Mouse (Mus musculus): ENCODE data around the gene Jup.

Jup gene

DNA sequence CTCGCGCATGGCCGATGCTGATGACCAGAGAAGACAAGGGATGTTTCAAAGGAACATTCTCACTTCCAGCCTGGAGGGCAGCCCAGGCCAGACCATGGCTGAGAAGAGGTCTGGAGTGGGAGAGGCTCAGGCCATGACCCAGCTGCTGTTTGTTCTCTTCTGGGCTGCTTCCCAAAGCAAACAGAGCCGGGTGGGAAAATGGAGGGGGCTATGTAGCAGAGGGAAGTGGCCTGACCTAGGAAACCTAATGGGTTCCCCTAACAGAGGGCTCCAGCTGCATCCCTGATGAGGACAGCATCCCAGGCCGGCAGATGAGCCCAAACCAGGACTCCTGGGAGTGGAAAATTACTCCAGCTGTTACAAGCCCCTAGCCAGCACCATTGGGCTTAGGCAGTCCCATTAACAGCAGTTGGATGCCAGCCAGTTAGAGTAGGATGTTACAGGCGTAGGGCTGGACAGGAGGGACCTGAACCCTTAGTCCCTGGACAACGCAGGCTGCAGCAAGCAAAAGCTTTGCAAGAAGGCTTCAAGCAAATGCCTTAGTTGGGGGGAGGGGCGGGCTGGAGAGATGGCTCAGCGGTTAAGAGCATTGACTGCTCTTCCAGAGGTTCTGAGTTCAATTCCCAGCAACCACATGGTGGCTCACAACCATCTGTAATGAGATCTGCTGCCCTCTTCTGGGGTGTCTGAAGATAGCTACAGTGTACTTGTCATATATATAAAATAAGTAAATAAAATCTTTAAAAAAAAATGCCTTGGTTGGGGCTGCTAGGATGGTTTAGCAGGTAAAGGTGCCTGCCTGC lies 6.3 kb downstream of the Jup start:
- in situ Hi-C loops (cut with MseI, MboI), result no loop called here

DNA sequence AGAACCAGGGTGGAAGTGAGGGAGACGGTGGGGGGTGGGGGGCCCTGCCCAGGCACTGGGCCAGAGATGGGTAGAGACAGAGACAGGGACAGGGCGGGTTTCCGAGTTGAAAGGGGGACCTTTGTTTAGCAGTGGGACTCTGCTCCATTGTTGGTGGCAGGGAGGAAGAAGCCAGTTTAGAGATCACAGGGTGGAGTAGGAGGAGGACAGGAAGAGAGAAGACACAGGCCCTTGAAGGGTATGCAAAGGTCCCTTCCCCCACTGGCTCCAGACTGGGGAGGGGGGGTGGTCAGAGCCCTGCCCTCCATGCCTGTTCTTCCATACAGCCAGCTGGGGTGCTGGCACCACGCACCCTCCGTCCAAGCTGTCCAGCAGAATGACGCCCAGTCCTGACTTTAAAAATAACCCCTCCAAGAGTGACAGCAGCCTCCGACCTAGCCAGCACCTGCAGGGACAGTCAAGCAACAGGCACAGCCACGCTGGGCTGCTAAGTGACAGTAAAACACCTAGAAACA lies 7.6 kb downstream of the Jup start:
- in situ Hi-C loops (cut with MseI, MboI), result no loop called here

DNA sequence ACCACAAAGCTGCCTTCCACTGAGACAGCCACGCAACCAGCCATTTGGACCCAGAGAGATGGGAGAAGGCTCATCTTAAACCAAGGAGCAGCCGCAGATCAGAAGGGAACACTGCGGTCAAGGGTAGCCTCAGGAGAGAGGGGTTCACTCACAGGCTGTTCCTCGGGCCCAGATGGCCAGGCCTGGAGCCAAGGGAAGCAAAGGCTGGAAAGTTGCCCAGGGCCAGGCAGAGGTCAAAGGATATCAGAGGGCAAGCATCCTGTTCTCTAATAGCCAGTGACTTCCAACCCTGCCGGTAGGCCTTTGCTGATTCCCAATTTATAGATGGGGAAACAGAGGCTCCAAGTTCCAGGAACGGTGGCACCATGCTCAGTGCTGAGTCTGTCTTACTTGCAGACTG lies 9.0 kb downstream of the Jup start:
- in situ Hi-C loops (cut with MseI, MboI), result no loop called here

DNA sequence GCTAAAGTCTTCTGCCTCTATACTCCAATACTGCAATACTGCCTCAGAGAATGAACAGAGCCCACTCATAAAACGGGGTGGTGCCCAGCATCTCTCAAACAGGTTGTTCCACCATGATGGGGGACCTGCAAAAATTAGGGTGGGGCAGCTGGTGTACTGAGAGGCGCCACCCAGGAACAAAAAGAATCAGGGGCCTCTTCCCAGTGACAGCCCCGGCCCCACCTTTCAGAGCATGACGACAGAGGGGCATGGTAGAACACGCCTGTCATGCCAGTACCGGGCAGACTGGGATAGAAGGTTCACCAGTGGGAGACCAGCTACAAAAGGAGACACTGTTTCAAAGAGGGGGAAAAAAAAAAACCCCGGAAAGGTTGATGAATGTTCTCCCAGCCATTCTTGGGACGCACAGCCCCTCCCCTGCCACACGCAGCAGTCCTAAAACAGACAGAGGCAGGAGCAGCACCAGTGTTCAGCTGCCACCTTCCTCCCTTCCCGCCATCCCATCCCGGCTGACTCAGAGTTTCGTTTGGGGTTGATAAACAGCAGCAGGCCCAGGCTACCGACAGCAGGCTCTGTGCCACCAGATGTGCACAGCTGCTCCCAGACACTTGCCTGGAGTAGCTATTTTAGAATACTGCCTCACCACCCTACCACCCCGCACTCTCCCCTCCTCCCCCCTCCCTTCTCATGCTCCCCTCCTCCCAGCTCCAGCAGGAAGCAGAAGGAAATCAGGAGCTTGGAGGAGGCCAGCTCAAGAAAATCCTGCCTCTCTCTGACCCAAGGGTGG lies 9.8 kb downstream of the Jup start:
- in situ Hi-C loops (cut with MseI, MboI), result no loop called here

DNA sequence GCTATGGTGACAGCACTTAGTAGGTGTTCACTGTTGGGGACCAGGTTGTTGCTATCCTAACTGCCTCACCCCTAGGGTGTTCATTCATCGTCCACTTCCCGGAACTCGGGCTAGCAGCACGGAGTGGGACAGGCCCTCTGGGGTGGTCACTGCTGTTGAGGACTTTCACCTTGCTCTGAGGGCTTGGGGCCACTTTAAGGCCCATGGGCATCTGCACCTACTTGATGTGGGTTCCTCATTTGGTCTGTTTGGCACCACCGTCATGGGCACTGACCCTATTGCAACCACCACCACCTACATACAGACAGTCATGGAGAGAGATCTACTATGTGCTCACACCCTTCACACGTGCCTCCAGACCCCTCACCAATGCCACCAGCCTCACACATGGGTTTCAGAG lies 10.5 kb downstream of the Jup start:
- in situ Hi-C loops (cut with MseI, MboI), result no loop called here

DNA sequence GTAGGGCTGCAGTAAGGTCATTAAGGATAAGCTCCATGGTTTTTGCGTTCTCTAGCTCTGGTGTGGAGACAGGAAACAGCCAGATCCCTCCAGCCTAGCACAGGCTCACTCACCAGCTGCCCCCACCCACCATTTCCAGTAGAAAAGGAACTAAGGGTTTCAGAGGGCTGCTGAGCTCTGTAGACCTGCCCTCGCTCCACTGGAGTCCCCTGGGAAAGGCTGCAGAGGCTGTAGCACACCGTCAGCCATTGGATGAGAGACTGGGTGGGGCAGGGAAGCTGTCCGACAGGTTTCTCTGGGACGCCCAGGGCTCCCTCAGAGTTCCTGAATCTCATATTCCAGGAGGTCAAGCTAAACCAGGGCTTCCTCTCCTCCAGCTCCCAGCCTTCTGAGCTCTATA lies 11.0 kb downstream of the Jup start:
- in situ Hi-C loops (cut with MseI, MboI), result no loop called here

DNA sequence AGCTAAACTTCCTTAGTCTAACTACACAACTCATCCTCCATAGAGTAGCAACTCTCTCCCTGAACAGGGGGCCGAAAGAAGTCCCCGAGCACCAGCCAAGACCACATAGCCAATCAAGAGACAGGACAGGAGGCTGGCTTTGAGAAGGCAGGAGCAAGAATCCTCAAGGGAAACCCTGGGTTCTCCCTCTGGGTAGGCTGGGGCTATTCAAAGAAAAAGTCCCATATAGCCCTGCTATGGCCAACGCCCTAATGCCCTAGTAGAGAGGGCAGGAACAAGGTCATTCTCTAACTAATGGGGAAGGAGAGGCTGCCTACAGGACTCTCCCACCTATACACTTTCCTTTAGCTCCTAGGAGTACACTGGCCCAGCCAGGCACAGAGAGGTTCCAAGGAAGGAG lies 12.5 kb downstream of the Jup start:
- in situ Hi-C loops (cut with MseI, MboI), result no loop called here

DNA sequence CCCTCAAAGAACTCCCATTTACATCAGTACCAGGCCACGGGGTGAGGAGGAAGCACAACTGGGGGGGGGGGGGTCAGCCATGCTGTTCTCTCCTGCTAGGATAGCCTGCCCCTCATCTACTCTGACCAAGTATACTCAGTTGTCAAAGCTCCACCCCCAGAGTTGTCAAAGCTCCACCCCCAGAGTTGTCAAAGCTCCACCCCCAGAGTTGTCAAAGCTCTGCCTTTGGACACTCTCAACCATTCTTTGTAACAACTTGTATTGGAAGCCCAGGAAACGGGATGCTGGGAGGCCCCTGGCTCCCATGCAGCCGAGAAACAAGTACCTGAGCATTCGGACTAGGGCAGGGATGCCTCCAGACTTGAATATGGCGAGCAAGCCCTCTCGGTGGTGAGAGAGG lies 14.9 kb downstream of the Jup start:
- in situ Hi-C loops (cut with MseI, MboI), result no loop called here

DNA sequence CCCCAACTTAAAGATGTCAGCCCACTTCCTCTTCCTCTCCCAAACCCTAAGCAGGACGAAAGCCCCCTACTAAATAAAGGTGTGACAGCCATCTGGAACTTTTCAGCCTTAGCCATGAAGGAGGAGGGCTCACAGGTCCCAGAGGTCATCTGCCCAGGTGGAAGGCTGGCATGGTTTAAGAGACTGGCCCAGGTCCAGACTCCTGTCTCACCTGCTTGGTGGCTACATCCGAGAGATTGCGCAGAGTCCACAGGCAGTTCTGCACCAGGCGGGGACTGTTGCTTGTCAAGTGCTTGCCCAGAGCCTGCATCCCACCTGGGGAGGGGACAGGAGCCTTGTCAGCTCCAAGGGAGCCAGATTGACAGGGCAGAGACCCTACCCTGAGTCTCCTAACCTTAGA lies 18.3 kb downstream of the Jup start:
- in situ Hi-C loops (cut with MseI, MboI), result no loop called here

DNA sequence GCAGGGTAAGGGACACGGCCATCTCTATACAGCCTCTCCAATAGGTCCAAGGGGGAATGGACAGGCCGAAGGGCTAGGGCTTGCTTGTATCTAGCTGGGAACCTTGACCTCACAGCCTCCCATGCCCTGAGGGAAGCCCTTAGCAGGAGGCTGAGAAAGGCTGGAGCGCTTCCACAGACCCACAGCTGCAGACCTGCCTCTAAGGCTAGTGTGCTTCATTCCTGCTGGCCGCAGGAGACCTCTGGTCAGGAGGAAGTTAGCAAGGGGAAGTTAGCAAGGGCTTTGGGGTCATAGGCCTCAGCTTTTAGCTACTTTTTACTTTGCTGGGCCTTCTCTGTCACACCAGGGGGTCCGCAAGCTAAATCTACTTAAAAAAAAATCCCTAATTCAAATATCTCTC lies 19.1 kb downstream of the Jup start:
- in situ Hi-C loops (cut with MseI, MboI), result no loop called here

DNA sequence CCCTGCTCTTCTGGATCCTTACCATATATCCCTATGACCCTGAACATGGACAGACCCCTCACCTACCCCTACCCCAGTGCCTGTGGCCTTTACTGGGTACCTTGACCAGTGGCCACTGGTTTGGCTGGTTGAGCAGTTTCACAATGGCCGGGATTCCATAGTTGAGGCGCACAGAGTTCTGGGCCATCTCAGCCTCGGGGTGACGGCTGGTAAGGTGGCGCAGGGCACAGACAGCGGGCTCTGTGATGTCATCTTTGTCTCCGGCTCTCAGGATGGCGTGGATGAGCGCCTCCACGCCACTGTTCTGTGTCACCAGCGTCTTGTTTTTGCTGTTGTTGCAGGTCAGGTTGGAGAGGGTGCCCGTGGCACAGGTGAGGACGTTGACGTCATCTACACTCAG lies 19.6 kb downstream of the Jup start:
- in situ Hi-C loops (cut with MseI, MboI), result no loop called here

DNA sequence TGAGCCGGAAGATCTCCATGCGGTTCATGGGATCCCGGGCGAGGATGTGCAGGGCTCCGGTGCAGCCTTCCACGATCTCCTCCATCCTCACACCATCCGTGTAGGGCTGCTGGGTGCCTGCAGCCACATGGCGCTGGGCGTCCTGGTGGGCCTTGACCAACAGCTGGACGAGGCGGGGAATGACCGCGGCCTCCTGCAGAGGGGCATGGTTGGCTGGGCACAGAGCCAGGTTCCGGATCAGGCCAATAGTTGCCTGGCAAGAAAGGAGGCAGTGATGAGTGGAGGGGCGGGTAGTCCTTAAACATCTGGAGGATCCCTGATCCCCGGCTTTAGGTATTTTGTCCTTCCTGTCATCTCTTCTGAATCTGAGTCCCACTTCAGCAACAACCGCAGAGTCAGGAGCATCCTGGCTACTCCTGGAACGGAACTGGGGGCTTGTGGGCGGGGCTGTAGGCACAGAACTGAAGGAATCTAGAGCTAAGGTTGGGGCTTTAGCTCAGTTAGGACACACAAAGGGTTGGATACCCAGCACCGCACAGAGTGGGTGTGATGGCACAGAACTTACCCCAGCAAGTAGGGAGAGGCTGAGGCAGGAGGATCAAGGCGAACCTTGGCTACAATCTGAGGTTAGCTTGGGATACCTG lies 20.7 kb downstream of the Jup start:
- in situ Hi-C loops (cut with MseI, MboI), result no loop called here

DNA sequence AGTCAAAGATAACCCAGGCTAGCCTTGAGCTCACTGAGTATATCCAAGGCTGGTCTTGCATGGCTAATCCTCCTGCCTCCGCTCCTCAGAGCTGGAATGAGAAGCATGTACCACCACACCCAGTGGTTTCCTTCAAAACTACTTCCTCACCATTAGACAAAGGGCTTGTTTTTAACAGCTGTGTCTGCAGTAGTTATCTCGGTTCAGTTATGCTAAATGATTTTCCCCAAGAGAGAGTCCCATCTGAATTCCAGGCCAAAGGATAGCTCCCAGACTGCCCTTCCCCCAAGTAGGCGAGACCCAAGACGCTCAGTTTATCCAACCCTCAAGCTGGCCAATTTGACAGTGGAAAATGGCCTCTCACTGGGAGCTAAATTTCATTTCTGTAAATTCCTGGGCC lies 21.6 kb downstream of the Jup start:
- in situ Hi-C loops (cut with MseI, MboI), result no loop called here

DNA sequence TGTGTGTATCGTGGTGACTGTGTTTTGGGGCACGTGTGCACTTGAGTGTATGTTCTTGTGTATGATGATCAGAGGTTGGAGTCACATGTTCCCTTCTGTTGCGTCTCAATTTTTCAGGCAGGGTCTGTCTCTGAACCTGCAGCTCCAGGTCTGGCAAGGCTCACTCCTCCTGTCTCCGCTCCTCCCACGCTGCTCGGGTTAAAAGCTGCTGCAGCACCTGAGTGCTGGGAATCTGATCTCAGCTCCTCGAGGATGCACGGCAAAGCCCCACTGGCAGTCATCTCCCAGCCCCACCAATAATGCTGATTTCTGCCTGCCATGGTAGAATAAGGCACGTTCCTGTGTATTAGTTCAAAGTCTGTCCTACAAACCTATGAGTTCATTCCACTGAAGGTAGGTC lies 22.4 kb downstream of the Jup start:
- in situ Hi-C loops (cut with MseI, MboI), result no loop called here

DNA sequence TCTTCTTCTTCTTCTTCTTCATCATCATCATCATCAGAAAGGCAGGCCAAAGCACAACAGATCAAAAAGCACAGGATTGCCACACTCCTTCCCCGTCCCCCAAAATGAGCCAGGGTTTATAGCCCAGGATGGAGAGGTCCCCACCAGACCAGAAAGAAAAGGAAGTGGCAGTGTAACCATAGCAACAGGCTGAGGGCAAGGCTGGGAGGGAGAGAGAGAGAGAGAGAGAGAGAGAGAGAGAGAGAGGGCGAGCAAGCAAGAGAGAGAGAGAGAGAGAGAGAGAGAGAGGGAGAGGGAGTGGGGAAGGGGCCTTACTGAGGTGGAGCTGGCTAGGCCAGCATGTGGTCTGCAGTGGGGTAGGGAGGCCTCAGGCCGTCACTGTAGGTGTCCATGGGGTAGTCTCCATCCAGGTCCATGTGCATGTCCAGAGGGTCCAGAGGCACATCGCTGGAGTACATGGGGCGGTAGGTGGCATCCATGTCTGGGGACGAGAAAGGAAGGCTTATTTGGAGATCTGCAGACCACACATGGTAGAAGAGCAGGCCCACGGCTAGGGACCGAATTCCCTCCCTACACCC lies 25.5 kb downstream of the Jup start:
- in situ Hi-C loops (cut with MseI, MboI), result no loop called here

DNA sequence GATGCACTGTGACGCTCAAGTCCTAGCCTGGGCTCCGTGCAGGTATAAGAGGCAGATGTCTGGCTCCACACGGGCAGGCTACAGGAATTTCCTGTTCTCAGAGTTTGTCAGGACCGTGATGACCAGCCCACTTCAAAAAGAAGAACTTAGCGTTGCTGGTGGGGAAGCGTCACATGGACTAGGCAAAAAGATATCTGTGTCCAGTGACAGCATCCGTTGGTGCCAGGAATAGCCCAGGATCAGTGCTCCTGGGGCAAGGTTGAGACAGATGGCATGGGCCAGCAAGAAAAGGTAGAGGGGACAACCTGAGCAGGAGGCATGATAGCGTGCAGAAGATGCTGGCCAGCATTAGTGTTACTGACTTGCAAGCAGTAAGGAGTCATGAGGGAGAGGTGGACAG lies 27.7 kb downstream of the Jup start:
- in situ Hi-C loops (cut with MseI, MboI), result loop anchor here in 1 of 2 experiments (5.0 to 10.0 kb wide), 2 partner anchors 37 to 105 kb away; partner anchors contain the start of gene Klhl11

DNA sequence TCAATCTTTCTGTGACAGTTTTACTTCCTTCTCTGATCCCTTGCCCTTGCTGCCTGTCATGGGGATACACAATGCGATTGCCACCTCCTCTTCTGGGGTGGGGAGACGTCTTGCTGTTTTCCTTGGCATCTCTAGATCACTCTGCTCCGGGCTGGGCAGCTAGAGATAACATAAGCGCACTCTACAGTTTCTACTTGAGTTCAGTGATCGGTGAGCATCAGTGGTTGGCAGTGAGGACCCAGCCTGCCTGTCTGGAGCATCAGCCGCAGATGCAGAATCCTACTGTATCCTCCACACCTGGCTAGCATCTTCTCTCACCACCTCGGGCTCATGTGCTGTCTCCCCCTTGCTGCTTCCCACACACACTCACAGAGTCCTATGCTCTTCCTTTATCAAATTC lies 28.4 kb downstream of the Jup start:
- in situ Hi-C loops (cut with MseI, MboI), result loop anchor here in 1 of 2 experiments (5.0 to 10.0 kb wide), 2 partner anchors 38 to 106 kb away; partner anchors contain the start of gene Klhl11

DNA sequence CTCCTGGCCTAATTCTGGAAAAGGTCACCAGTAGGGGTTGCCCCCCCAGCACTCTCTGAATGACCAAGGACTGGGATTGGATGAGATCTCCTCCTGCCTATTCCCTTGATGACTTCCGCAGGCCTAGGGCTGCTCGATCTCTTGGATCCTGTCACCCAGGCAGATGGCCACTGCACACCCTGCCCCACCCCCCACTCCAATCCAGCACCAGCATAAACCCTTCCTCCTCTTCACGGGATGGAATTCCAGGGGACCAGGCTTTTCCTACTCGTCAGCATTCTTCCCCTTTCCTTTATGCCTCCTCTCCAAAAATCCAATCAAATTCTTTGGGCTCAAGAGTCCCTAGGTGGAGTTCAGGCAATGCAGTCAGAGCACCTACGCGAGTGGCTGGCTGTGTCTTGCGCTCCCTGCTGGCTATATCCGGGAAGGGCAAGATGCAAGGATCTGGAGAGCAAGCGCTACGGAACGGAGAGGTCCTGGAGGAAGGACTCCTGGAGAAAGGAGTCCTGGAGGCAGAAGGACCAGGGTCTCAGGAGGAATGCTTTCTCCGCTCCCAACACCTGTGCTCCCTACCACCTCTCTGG lies 34.5 kb downstream of the Jup start:
- in situ Hi-C loops (cut with MseI, MboI), result loop anchor here (5.0 to 10.0 kb wide), 2 partner anchors 44 to 112 kb away; partner anchors contain the start of gene Klhl11 (in 1 of the 2)

DNA sequence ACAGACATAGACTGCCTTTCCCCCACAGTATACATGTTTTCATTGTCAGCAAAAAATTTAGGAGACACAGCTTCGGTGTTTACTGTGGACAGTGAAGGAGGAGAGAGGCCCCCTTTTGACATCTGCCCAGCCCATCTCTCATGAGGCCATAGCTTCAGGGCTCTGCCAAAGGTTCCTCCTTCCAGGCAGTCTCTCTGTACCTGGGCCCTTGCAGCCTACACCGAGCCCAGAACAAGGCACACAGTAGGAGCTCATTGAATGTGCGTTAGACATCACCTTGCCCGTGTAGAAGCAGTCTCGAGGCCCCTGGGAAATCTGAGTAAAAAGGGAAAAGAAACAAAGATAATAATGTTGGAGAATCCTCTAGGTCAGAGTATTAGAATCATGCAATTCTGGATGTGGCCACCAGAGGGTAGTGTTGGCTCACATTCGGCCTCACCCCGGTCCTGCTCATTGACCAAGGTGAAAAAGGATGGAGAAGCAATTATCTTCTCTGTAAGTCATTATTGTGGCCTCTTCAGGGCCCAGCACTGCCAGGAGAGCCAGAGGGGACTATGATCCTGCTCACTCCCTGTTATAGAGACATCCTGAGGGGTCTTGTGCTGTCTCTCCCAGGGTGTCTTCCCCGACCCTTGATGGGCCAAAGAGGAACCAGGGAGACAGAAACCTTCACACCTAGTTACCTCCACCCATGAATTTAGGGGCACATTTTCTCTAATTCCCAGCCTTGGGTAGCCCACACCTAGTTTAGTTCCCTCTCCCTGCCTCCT lies 35.2 kb downstream of the Jup start:
- in situ Hi-C loops (cut with MseI, MboI), result loop anchor here (5.0 to 10.0 kb wide), 2 partner anchors 45 to 112 kb away; partner anchors contain the start of gene Klhl11 (in 1 of the 2)

DNA sequence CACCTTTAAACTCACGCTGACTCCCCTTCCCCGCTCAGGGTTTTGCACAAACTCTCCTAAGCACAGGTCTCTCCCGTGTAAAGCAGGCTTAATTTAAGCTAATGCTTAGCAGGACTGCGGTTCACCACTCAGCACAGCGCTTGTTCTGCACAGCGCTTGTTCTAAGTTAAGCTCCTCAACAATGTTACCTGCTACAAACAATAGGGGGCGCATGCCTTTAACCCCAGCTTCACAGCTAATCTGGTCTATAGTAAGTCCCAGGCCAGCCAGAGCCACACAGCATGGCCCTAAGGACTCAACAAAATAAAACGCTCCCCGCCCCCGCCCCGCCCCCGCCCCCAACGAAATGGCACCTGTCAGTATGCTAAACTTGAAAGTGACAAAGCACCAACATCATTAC lies 36.5 kb downstream of the Jup start:
- in situ Hi-C loops (cut with MseI, MboI), result loop anchor here (5.0 to 10.0 kb wide), 2 partner anchors 46 to 114 kb away; partner anchors contain the start of gene Klhl11 (in 1 of the 2)

Measured in mouse trophoblast stem cell (cell line).